Mouse (Mus musculus) right cerebral cortex, postnatal 14 days (tissue): Measurements from ENCODE around the gene Gtf2h4.

Source experiments
- DNase-seq: peaks from one replicate; pipeline ENCODE4 v3.0.0; 2022

Gtf2h4 gene

DNA sequence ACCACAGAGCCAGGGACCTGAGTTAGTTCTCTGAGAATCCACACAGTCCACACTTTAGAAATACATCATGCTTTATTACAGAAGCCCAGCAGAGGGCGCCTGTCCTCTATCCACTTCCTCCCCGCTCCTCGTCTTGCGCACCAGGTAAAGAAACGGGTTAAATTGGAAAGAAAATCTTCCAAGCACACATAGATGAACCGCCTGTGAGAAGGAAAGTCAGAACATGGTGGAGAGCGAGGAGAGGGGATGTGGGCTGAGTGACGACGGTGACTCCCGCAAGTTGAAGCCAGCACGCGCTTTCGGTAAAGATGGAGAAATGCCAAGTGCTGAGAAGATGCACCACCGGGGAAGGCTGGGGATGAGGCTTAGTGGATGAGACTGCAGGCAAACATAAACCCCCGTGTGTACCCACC is 37.8 kb downstream of the Gtf2h4 start:
- peak; percentile 80 for DNase-seq

DNA sequence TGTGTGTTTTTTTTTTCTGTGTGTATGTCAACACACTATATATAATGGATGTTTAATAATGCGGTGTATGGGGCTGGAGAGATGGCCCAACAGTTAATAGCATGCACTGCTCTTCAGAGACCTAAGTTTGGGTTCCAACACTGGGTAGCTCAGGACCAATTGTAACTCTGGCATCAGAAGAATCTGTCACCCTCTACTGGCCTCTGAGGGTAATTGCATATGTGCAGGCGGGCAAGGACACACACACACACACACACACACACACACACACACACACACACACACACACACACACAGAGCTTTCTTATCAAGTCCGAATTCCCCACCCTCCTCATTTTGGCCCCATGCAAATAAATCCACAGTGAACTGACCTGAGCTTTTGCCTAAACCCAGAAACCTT is 38.3 kb downstream of the Gtf2h4 start:
- no peak for DNase-seq

DNA sequence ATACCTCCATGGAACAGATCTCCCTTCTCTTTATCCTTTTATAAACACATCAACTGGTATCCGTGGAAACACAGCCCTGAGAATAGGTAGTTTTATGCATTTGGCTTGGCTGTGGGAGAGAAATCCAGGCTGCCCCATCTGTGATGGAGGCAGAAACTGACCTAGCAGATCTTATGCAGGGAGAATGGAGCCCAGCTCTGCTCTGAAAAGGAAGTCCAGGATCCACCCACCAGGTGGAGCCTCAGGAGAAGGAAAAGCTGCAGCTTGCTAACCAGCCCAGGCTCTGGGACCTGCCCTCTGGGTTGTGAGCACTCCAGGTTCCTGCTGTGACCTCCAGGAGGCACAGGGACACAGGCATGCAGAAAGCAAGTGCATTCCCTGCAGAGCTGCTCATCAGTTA is 39.5 kb downstream of the Gtf2h4 start:
- peak; percentile 59 for DNase-seq

DNA sequence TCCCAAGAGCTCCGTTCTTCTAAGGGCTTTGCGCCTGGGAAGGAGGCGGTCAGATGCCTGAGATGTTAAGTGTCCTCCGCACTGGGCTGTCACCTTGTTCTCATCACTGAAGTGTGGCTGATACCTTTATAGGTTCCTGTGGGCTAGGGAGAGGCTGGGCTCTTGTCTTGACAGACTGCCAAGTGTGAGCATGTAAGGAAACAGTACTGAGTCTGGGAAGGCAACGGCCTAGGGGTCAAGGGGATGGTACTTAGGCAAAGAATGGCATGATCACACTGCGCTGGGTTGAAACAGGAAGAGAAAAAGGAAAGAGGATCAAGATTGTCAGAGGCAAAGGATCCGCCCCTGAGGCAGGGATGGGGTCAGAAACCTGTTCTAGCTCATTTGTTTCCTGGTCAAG is 47.0 kb downstream of the Gtf2h4 start, which contains the start of gene Gm9573:
Gm9573 (minus strand) TSS at position 101 of the 400 bp plus-strand sequence.
- DNase-seq, result no peak
